Mouse (Mus musculus) MEL (cell line): Measurements from ENCODE around the gene Adgra1.

Experiments
- CHD2 ChIP-seq: IDR thresholded peaks from 2 replicates; pipeline ENCODE4 v1.6.1; 2011; ENCODE audit warnings: low read length, improper control_type of control experiment
- CTCF ChIP-seq, 3 experiments: IDR thresholded peaks in 2 of 3; conservative IDR thresholded peaks in 1 of 3; 2 replicates each; pipeline ENCODE4 v1.5.1; 2011 to 2012; ENCODE audit warnings: low read length in 3 of 3, low read depth in 2 of 3, mild to moderate bottlenecking in 2 of 3, improper control_type of control experiment in 1 of 3, inconsistent platforms in 1 of 3, mixed read lengths in 1 of 3, moderate library complexity in 1 of 3; ENCODE audit not compliant: control insufficient read depth in 1 of 3, insufficient read depth in 1 of 3, poor library complexity in 1 of 3, severe bottlenecking in 1 of 3
- EP300 ChIP-seq, 2 experiments: IDR thresholded peaks; 2 replicates each; pipeline ENCODE4 v1.6.1; 2011; ENCODE audit warnings: improper control_type of control experiment in 2 of 2, low read length in 2 of 2, low read depth in 1 of 2, mild to moderate bottlenecking in 1 of 2
- ETS1 ChIP-seq: IDR thresholded peaks from 2 replicates; pipeline ENCODE4 v1.6.1; 2012; ENCODE audit warnings: low read depth, mild to moderate bottlenecking, inconsistent platforms, low read length, improper control_type of control experiment, moderate library complexity
- MAX ChIP-seq: IDR thresholded peaks from 2 replicates; pipeline ENCODE4 v1.6.1; 2011; ENCODE audit warnings: low read length, improper control_type of control experiment
- MEF2A ChIP-seq: IDR thresholded peaks from 2 replicates; pipeline ENCODE4 v1.6.1; 2014; ENCODE audit warnings: low read depth, mild to moderate bottlenecking, inconsistent platforms, low read length, improper control_type of control experiment; ENCODE audit not compliant: poor library complexity, insufficient replicate concordance, severe bottlenecking; ENCODE audit errors: extremely low read depth
- POLR2A ChIP-seq, 2 experiments: IDR thresholded peaks; 2 replicates each; pipeline ENCODE4 v1.6.1; 2011 to 2012; ENCODE audit warnings: low read length in 2 of 2, mild to moderate bottlenecking in 2 of 2, control low read depth in 1 of 2, improper control_type of control experiment in 1 of 2, low read depth in 1 of 2, moderate library complexity in 1 of 2; ENCODE audit not compliant: control insufficient read depth in 1 of 2, insufficient read depth in 1 of 2, poor library complexity in 1 of 2
- POLR2AphosphoS2 ChIP-seq: IDR thresholded peaks from 2 replicates; pipeline ENCODE4 v1.6.1; 2011; ENCODE audit warnings: low read length, improper control_type of control experiment
- TBP ChIP-seq: IDR thresholded peaks from 2 replicates; pipeline ENCODE4 v1.8.0; 2011; ENCODE audit warnings: low read depth, low read length, improper control_type of control experiment
- USF2 ChIP-seq, 2 experiments: IDR thresholded peaks; 2 replicates each; pipeline ENCODE4 v1.6.1; 2011 to 2012; ENCODE audit warnings: improper control_type of control experiment in 2 of 2, low read length in 2 of 2, borderline replicate concordance in 1 of 2, inconsistent platforms in 1 of 2, low read depth in 1 of 2, mild to moderate bottlenecking in 1 of 2; ENCODE audit not compliant: insufficient read depth in 1 of 2
- ZMIZ1 ChIP-seq: IDR thresholded peaks from 2 replicates; pipeline ENCODE4 v1.6.1; 2012; ENCODE audit warnings: low read depth, mild to moderate bottlenecking, inconsistent platforms, low read length, improper control_type of control experiment, moderate library complexity

DNA sequence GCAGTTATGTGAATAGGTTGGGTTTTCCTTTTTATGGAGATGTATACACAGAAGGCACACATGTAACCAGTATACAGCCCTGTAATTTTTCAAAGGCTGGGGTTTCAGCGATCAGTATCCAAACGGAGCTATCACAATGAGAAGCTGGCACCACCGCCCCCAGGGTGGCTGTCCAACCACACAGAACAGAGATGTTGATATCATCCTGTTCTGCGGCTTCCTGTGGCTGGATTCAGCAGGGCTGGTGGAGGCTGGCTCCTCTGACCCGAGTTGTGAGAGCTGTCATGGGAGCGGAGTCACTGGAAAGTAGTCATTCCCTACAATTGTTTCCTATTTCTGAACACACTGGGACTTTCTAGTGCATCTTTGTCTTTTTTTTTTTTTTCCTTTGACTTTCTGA, 71.3 kb downstream of the Adgra1 start:
- TF ChIP-seq MAX: no peak
- TF ChIP-seq CTCF (IDR thresholded peaks at IDR 0.05 in 2 of 3, conservative IDR thresholded peaks at IDR 0.05 in 1 of 3; ENCODE audit: control insufficient read depth in 1 of 3, insufficient read depth in 1 of 3, low read depth in 2 of 3, low read length in 3 of 3, poor library complexity in 1 of 3, severe bottlenecking in 1 of 3): no peak
- TF ChIP-seq ETS1: no peak
- no peak for TF ChIP-seq POLR2AphosphoS2
- TF ChIP-seq POLR2A (IDR thresholded peaks at IDR 0.05; ENCODE audit: control insufficient read depth in 1 of 2, insufficient read depth in 1 of 2, low read depth in 1 of 2, low read length in 2 of 2, poor library complexity in 1 of 2): no peak
- TF ChIP-seq ZMIZ1: no peak
- no peak for TF ChIP-seq MEF2A
- TF ChIP-seq TBP: no peak
- TF ChIP-seq USF2 (IDR thresholded peaks at IDR 0.05; ENCODE audit: borderline replicate concordance in 1 of 2, insufficient read depth in 1 of 2, low read depth in 1 of 2, low read length in 2 of 2): no peak
- TF ChIP-seq EP300 (IDR thresholded peaks at IDR 0.05; ENCODE audit: low read depth in 1 of 2, low read length in 2 of 2): no peak
- TF ChIP-seq CHD2: no peak
